Mouse (Mus musculus) retina, adult 2 months (tissue): ENCODE data around the gene 2610301B20Rik.
"Not testable (repeated sequence)": the region's sequence is repeated elsewhere in the genome, so short reads cannot be mapped to it uniquely, and the experiment has no call there.

Experiments used
- DNase-seq: peaks from one replicate; pipeline ENCODE4 v3.0.0-alpha.2; 2012; ENCODE audit warnings: low read depth, low spot score

2610301B20Rik gene

DNA sequence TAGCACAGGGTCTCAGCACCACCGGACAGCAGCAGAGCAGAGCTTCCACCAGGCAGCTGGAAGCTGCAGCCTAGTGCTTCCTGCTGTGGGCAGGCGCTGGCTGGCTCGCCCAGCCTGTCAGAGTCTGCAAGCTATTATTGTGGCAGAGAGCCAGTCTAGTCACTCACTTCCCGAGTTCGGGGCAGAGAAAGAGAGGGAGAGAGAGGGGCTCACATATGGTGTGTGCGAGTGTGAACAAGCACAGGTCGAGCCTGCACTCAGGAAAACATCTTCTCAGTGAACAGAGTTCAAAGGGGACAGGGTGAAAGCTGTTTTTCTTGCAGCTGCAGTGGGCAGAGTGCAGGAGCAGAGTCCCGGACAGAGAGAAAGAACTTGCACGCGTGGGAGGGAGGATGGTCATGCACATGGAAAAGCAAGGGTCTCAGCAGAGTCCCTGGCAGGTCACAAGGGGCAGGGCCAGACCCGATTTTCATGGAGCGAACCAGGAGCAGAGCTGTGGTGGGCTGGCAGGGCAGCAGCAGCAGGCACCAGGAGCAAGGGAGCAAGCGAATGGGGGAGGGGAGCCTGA, 31.0 kb downstream of the 2610301B20Rik start:
- DNase-seq, result no peak

DNA sequence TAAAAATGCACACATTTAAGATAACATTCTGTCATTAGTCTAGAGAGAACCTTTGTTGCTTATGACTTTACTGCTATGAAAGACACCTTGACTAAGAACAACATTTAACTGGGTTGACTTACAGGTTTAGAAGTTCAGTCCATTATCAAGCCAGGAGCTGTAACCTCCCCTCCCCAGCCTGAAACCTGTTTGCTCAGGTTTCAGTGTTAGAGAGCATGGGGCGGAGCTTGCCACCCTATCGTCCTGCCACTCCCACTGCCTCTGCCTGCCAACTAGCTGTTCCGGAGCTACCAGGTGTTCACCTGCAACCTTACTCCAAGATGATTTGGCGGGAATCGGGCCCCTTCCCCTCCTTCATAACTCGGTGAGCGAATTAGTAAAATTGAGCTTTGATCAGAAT, 37.1 kb downstream of the 2610301B20Rik start:
- not testable (repeated sequence) for DNase-seq

DNA sequence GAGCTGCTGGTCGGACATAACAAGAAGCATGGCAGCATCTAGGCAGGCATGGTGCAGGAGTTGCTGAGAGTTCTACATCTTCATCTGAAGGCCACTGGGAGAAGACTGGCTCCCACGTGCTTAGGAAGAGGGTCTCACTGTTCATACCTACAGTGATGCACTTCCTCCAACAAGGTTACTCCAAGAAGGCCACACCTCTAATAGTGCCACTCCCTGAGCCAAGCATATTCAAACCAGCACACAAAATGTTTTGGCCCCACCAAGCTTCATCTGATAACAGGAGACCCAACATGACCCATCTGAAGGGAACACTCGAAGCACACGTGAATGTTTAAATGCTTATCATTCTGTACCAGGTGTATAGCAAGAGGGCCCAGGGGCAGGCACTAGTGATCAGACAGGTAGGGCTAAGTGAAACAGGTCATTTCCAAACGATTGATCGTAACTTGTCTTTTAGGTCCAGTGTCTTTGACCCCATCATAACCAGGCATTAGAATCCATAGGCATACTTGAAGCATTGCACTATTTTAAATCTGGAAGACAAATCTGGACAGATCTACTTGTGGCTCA, 37.7 kb downstream of the 2610301B20Rik start:
- no peak for DNase-seq

DNA sequence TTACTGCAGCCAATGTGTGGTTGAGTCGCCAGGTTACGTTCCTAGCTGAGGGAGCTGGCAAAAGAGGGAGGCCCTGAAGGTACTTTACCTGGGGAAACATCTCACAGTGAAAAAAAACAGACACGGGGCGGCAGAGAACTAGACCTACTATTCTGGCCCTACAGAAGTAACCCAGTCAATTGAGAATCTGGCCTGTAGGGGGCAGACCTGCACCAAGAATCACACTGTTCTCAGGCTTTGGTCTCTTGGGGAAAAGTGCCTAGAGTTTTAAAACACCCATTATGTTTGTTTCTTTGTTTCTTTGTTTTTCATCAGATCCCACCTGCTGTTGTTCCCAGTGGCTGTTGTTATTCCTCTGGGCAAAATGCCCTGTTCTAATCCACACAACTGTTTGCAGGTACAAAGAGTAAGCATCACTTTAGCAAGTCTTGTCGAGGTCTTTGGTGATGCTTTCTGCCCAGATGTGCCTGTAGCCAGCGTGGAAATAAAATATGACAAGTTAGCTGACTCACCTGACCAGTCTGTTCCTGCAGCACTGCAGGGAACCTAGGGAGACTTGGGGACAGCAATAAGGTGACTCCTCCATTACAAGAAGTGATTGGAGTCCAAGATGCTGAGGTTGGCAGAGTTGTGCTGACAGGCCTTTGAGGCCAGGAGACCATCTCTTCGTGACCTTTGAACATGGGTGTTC, 38.5 kb downstream of the 2610301B20Rik start:
- DNase-seq, result peak; percentile 68

DNA sequence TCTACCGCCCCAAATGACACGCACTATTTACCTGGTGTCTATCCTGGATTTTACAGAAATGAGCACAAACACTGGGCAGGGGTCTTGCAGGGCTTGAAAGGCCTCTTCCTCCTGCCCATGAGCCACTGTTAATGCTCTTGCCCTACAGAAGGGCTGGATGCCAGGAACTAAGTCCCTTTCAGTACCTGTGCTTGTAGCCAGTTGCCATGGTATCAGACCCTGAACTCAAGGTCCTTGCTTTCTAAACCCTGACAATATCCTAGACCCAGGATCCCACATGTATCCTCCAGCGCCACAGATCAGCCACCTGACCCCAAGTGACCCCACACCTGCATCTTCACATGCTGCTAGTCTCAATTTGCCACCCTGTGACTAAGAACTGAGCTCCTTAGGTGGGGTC, 39.1 kb downstream of the 2610301B20Rik start:
- DNase-seq, result no peak

DNA sequence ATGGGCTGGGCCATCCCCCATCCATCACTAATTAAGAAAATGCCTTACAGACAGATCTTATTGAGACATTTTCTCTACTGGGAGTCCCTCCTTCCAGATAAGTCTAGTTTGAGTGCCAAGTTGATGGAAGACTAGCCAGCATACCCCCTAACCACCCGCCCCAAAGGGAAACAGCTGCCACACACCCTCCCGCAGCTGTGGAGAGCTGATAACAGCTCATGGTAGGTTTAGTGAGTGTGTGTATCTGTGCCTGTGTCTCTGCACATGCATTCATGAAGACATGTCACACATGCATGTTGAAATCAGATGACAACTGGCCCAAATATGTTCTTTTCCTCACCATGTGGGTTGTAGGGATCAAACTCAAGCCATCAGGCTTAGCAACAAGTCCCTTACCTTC, 40.5 kb downstream of the 2610301B20Rik start:
- no peak for DNase-seq

DNA sequence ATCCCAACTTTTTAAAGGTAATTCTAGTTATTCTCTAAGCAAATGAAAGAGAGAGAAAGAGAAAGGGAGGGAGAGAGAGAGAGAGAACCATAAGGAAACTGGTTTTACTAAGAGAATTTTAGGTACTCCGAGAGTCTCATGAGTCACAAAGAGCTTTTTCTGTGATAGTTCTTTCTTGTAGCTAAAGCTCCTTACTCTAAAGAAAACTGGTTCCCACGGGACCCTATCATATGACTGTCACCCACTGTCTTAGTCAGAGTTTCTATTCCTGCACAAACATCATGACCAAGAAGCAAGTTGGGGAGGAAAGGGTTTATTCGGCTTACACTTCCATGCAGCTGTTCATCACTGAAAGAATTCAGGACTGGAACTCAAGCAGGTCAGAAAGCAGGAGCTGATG, 41.0 kb downstream of the 2610301B20Rik start:
- DNase-seq, result no peak

DNA sequence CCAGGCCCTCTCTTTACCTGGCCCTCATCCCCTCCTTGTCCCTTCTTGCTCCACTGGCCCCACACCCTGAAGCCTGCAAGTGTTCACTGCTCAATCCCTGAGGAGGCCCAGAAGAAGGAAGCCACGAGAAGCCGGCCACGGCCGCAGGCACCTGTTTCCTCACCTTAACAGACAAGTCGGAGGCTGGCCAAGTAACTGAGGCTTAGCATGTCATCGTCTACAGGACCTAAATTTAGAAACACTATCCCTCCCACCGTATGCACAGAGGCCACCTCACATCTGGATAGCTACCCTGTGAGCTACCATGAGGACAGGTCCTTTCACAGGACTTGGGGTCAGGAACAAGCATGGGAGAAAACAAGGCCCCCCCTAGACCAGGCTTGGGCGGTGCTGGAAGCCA, 44.1 kb downstream of the 2610301B20Rik start:
- no peak for DNase-seq

DNA sequence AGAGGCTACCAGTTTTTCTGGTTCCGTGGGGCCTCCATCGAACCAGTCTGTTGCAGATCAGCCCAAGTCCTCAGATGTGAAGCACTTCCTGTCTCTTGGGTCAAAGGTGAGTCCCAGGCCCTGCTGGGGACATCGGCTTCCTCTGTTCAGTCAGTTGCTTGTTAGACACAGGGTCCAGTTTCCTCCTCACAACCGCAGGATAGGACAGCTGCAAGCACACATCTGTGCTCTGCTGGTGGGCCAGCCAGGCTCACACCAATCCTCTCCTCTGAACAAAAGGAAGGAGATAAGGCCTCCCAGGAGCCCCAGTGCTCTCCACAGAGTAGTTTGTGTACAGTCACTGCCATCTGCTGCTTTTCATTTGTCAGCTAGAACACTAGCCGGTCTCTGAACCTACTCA, 44.8 kb downstream of the 2610301B20Rik start:
- DNase-seq, result no peak

DNA sequence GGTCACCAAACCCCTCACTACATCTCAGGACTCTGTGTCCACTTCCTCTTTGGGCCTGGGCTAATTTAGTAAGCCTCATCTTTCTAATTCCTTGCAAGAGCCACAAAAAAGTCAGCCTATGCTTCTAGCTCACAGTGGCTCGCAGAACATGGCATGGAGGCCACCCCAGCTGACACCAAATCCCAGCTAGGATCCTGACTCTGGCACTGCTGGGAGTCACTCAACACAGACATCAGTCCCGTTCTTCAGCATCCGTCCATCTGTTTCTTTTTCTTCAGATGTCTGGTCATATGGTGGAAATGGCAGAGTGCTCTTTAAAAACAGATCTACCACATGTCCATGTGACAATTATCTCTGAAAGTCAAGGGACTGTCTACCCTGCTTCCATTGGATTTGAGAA, 45.2 kb downstream of the 2610301B20Rik start:
- DNase-seq, result no peak

DNA sequence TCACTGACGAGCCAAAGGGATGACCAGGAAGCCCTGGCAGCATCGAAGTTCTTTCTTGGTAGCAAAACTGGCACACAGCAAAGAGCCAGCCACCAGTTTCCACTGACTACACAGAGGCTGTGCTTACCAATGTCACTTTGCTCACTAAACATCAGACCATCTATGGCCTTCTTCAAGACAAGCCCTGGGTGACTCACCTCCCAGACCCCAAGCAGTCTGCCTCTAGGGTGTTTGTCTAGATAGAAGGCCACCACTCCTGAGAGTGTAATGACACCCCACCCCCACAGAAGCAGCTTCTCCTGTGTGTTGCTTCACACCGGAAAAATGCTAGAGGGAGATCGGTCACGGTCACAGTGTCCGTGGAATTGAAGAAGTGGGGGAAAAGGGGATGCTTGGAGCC, 45.7 kb downstream of the 2610301B20Rik start:
- DNase-seq, result no peak

DNA sequence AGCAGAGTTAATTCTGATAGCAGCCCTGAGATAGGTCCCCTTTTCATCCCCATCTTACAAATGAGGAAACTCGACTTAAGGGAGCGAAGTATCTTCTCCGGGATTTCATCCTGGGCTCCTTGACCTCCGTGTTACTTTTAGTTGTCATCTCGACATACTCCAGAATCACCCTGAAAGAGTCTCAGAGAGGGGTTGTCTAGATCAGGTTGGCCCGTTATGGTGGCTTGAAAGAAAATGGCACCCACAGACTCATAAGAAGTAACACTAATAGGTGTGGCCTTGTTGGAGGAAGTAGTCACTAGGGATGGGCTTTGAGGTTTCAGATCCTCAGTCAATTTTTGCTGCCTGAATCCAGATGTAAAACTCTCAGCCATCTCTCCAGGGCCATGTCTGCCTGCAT, 46.3 kb downstream of the 2610301B20Rik start:
- DNase-seq, result no peak

DNA sequence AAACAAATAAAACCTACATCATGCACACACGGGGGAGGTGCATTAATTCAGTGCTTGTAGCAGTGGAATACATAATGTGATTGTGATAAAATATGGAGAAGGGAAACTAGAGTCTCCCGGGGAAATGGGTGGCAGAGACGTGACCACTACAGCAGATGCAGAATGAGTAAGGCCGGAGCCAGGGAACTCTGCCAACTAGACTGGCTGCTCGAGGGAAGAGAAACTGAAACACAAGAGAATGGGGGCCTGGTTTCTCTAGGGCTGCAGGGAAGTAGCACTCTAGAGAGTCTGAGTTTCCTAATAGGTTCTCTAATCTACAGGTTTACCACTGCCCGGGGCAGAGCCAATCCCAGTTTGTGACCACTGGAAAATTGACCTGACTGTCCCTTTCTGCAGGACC, 48.9 kb downstream of the 2610301B20Rik start:
- DNase-seq, result no peak

DNA sequence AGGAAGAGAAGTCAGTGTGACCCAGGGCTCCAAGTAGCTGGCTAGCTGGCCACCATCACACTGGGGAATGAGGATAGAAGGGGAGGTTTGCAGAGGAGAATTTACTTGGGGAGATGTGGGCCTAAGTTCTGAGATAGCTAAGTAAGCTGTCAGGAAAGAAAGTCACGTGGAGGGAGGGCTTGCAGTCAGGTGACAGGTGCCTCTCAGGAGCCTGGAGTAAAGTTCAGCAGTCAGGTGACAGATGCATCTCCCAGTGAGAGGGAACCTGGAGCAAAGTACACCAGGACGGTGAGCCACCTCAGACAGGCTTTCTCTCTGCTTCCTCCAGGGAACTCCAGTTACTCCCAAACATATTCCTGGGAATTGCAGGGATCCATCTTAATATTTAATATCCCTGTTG, 49.8 kb downstream of the 2610301B20Rik start:
- no peak for DNase-seq

DNA sequence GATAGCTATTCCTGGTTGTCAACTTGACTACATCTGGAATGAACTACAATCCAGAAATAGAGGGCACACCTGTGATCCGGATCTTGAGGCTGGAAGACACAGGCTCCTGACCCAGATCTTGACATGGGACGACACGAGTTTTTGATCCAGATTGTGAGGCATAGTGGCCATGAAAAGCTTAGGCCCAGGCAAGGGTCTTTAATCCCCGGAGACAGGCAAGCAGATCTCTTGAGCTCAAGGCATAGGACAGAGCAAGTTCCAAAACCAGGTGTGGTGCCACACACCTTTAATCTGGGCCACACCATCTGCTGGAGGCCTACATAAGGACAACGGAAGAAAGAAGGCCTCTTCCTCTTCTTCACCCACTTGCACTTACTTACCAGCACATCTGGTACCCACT, 50.2 kb downstream of the 2610301B20Rik start:
- no peak for DNase-seq

DNA sequence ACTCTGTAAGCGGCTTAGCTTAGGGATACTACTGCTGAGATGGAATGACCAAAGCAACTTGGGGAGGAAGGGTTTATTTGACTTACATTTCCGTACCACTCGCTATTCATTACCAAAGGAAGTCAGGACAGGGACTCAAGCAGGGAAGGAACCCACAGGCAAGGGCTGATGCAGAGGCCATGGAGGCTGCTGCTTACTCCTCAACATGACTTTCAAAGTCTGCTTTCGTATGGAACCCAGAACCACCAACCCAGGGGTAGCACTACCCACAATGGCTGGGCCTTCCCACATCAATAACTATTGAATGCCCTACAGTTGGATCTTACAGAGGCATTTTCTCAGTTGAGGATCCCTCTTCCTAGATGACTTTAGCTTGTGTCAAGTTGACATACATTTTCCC, 52.1 kb downstream of the 2610301B20Rik start:
- no peak for DNase-seq

DNA sequence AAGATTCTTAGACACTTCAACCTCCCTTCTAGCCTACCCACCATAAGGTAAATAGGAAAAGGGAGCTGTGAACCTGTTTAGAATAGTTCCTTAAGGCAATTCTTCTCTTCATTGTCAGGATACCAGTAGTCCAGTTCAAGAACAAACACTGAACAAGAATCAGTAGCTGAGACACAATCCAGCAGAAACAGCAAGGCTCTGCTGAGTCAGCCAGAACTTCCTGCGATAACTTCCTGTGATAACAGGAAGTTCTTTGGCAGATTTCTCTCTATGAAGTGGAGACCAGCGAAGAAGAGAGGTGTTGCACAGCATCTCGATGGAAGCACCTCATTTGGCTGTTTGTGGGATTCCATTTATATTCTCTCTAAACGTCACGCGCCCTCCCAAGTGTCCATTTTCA, 53.9 kb downstream of the 2610301B20Rik start:
- DNase-seq, result no peak

DNA sequence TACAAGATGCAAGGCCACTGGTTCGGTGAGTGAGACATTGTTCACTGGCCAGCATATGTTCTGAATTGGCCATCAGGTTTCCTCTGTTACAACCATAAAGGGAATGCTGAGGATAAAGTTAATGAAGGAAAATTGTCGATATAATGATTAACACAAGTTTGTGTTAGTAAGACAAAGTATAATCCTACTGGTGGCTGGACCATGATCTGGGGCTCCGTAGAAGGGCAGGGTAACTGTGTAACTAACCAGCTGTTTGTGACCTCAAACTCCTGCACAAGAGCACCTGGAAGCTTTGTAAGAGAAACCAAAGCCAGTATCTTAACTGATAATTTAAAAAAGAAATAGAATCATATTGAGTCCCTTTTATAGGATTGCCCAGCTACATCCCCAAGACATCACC, 55.4 kb downstream of the 2610301B20Rik start:
- DNase-seq, result no peak

DNA sequence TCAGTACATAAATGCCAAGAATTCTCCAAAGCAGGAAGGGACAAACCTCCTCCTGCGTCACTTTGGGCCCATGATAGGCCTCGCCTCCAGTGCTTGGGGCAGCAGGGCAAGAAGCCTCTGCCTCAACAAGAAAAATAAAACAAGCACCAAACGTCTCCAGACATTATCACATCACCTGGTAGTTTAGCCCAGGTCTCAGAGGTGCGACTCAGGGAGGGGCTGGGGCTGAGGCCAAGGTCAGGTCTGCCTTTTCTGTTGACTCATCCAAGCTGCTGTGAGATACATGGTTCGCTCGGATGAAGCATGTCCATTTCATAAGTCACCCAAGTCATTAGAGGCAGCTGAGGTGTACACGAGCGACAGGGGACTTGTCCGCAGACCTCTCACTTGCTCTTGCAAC, 56.7 kb downstream of the 2610301B20Rik start:
- DNase-seq, result no peak

DNA sequence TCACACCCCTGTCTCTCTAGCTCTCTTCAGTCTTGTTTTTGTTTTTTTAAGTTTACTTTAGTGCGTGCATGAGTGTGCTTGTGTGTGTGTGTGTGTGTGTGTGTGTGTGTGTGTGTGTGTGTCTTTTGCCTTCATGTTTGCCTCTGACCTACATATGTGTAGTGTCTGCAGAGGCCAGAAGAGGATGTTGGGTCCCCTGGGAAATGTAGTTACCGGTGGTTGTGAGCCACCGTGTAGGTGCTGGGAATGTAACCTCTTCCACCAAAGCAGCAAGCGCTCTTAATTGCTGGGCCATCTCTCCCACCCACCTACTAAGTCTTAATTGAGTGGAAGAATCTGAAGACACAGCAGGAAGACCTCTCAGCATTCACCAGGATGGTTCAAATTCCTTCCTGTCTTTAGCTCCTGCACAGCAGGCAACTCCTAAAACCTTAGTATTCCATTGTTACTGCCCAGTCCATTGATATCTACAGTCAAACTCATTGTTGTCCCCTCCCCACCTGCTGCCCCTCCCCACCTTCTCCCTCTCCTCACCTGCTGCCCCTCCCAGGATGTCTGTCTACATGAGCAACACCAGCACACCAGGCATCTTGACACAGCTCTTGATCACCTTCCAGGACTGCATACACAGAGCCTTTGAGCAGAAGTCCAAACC, 57.9 kb downstream of the 2610301B20Rik start:
- DNase-seq, result no peak

DNA sequence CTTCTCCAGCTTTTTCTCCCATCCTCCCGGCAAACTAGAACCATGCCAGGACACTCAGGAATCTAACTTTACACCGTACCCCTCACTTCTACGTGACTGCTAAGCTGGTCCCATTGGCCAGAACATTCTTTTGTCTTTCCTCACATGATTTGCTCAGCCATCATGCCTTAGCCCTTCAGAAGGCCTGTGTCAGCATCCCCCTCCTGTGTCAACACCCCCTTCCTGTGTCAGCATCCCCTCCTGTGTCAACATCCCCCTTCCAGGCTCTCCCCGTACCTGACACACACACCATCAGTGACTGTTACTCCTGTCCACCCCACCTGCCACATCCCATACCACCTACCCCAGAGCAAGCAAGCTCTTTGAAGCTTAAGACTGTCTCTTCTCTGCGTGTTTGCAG, 58.5 kb downstream of the 2610301B20Rik start:
- no peak for DNase-seq

DNA sequence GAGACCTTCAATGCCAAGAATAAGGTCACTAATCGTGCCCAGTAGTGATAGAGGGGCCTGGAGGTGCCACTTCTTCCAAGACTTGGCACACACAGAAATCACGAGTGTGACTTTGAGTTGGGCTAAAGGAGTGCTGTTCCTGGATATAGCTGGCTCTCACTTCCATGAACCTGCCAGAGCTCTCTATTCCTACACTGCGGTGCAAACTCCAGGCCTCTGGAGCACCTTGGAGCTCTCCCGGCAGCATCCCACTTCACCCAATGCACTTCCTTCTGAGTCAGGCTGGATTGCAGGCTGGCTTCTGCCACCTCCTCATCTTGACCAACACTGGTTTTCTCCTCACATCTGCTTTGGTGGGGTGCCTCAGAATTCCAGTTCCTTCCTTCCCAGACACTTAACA, 62.5 kb downstream of the 2610301B20Rik start:
- DNase-seq, result no peak
